Mouse (Mus musculus) forebrain, embryonic 13.5 days (tissue): ENCODE results near the gene Ppp1r16b. TPM values are rescaled to one million over a fixed set of nuclear protein-coding genes. Genes with fewer than 3 reads are reported as not detected.

Experiments
- ATAC-seq: fragments of 200-750 bp; cut with Nextera tagmentation; 2 replicates; pipeline ENCODE4 v1.8.0; 2017
- H3K27ac ChIP-seq: fragments of 300-500 bp; sonication (generic); 2 replicates; pipeline ENCODE4 v1.5.1; 2015; ENCODE audit warnings: inconsistent platforms, mild to moderate bottlenecking, moderate library complexity
- H3K27me3 ChIP-seq: fragments of 300-500 bp; sonication (generic); 2 replicates; pipeline ENCODE4 v1.6.1; 2015; ENCODE audit warnings: mild to moderate bottlenecking, inconsistent platforms
- H3K36me3 ChIP-seq: fragments of 300-500 bp; sonication (generic); 2 replicates; pipeline ENCODE4 v1.6.1; 2015; ENCODE audit warnings: mild to moderate bottlenecking, inconsistent platforms; ENCODE audit not compliant: poor library complexity, severe bottlenecking
- H3K4me1 ChIP-seq: fragments of 300-500 bp; sonication (generic); 2 replicates; pipeline ENCODE4 v1.6.1; 2015; ENCODE audit warnings: inconsistent platforms
- H3K4me2 ChIP-seq: fragments of 300-500 bp; sonication (generic); 2 replicates; pipeline ENCODE4 v1.6.1; 2015; ENCODE audit warnings: inconsistent platforms, mild to moderate bottlenecking, moderate library complexity
- H3K4me3 ChIP-seq: fragments of 300-500 bp; sonication (generic); 2 replicates; pipeline ENCODE4 v1.5.1; 2015; ENCODE audit warnings: mild to moderate bottlenecking, inconsistent platforms
- H3K9ac ChIP-seq: fragments of 300-500 bp; sonication (generic); 2 replicates; pipeline ENCODE4 v1.6.1; 2015; ENCODE audit warnings: mild to moderate bottlenecking, inconsistent platforms
- H3K9me3 ChIP-seq: fragments of 300-500 bp; sonication (generic); replicated peaks from 2 replicates; pipeline ENCODE4 v1.6.1; 2016; ENCODE audit warnings: inconsistent platforms
- WGBS: fragments of 180-500 bp; shearing (Covaris S2); methylation state at CpG from one replicate; pipeline ENCODE4 v1.1.7; 2015; 5-methylcytosine and 5-hydroxymethylcytosine counted together
- polyA plus RNA-seq: library from polyadenylated mRNA; unstranded; fragments of >200 nt; fragmentation: Nextera tagmentation; extraction: Ambion mirVana; gene quantifications from 2 replicates; pipeline ENCODE4 v1.2.1, GENCODE M21; 2015

Ppp1r16b gene
- polyA plus RNA-seq, 1 experiment from 2014 or later = 8.4 TPM

GRCm38 (mm10) chr2:158682344-158683037, 17.3 kb downstream of the Ppp1r16b start:
- Histone ChIP-seq H3K4me1 (peaks cover 42% of the 10 kb centered on the region), H3K27ac (peak overlapping the region; percentile 25; the same call in 1 of the 2 replicates), H3K27me3 (no peaks in the 10 kb centered on the region), H3K9ac (no peak overlapping the region), H3K36me3 (no peaks in the 10 kb centered on the region), H3K4me3 (no peak overlapping the region), H3K4me2 (no peak overlapping the region), H3K9me3 (no peaks in the 10 kb centered on the region)
- 63% methylated on average over 11 of the region's 11 CpGs for WGBS
- ATAC-seq = no peak

- Histone ChIP-seq H3K27me3 (no peaks in the 10 kb centered on the region), H3K9me3 (no peaks in the 10 kb centered on the region), H3K36me3 (no peaks in the 10 kb centered on the region), H3K9ac (no peak overlapping the region), H3K4me3 (no peak overlapping the region), H3K4me1 (peaks cover 48% of the 10 kb centered on the region), H3K27ac (no peak overlapping the region; the same call in 1 of the 2 replicates), H3K4me2 (no peak overlapping the region)
- ATAC-seq = peak; percentile 48; the same call in 1 of the 2 replicates
- WGBS = 22% methylated on average over 4 of the region's 4 CpGs
Measured at GRCm38 (mm10) chr2:158683038-158683413, 17.8 kb downstream of the Ppp1r16b start.

- Histone ChIP-seq H3K4me2 (no peak overlapping the region), H3K27ac (peak overlapping the region; percentile 14), H3K36me3 (no peaks in the 10 kb centered on the region), H3K9me3 (no peaks in the 10 kb centered on the region), H3K27me3 (no peaks in the 10 kb centered on the region), H3K4me1 (peaks cover 49% of the 10 kb centered on the region), H3K4me3 (no peak overlapping the region), H3K9ac (no peak overlapping the region)
- 45% methylated on average over 9 of the region's 9 CpGs for WGBS
- ATAC-seq = no peak
Measured at GRCm38 (mm10) chr2:158684247-158684843, 19.1 kb downstream of the Ppp1r16b start.

- peaks cover 54% of the 10 kb centered on the region for H3K4me1 ChIP-seq
- no peaks in the 10 kb centered on the region for H3K27me3 ChIP-seq
- H3K4me3 ChIP-seq = no peak overlapping the region
- no peak overlapping the region for H3K9ac ChIP-seq
- ATAC-seq = no peak
- WGBS = 81% methylated on average over 3 of the region's 3 CpGs
- no peaks in the 10 kb centered on the region for H3K36me3 ChIP-seq
- H3K9me3 ChIP-seq = no peaks in the 10 kb centered on the region
- H3K4me2 ChIP-seq = no peak overlapping the region
- H3K27ac ChIP-seq = peak overlapping the region; percentile 14; the same call in 1 of the 2 replicates
Measured at GRCm38 (mm10) chr2:158684910-158685309, 19.7 kb downstream of the Ppp1r16b start.

GRCm38 (mm10) chr2:158686394-158686793, 21.2 kb downstream of the Ppp1r16b start:
- Histone ChIP-seq H3K4me3 (no peak overlapping the region), H3K27me3 (no peaks in the 10 kb centered on the region), H3K9me3 (no peaks in the 10 kb centered on the region), H3K27ac (no peak overlapping the region), H3K4me2 (no peak overlapping the region), H3K9ac (no peak overlapping the region), H3K36me3 (no peaks in the 10 kb centered on the region), H3K4me1 (peaks cover 48% of the 10 kb centered on the region)
- WGBS = 77% methylated on average over 2 of the region's 2 CpGs
- ATAC-seq = no peak

- Histone ChIP-seq H3K4me3 (no peak overlapping the region), H3K36me3 (no peaks in the 10 kb centered on the region), H3K4me1 (peaks cover 33% of the 10 kb centered on the region), H3K4me2 (peak overlapping the region; percentile 24), H3K9ac (no peak overlapping the region), H3K27me3 (no peaks in the 10 kb centered on the region), H3K9me3 (no peaks in the 10 kb centered on the region), H3K27ac (no peak overlapping the region)
- ATAC-seq = no peak
- WGBS = 44% methylated on average over 25 of the region's 25 CpGs
Measured at GRCm38 (mm10) chr2:158687804-158688241, 22.6 kb downstream of the Ppp1r16b start.

- Histone ChIP-seq H3K9ac (no peak overlapping the region), H3K4me1 (peaks cover 28% of the 10 kb centered on the region), H3K4me2 (no peak overlapping the region), H3K27me3 (no peaks in the 10 kb centered on the region), H3K4me3 (no peak overlapping the region), H3K36me3 (no peaks in the 10 kb centered on the region), H3K27ac (no peak overlapping the region), H3K9me3 (no peaks in the 10 kb centered on the region)
- ATAC-seq = no peak
- 94% methylated on average over 5 of the region's 5 CpGs for WGBS
Measured at GRCm38 (mm10) chr2:158689060-158689459, 23.9 kb downstream of the Ppp1r16b start.

- WGBS = 44% methylated on average over 7 of the region's 7 CpGs
- no peak overlapping the region for H3K9ac ChIP-seq
- H3K27ac ChIP-seq = no peak overlapping the region
- H3K27me3 ChIP-seq = no peaks in the 10 kb centered on the region
- ATAC-seq = no peak
- peaks cover 22% of the 10 kb centered on the region for H3K4me1 ChIP-seq
- no peaks in the 10 kb centered on the region for H3K36me3 ChIP-seq
- no peak overlapping the region for H3K4me3 ChIP-seq
- no peaks in the 10 kb centered on the region for H3K9me3 ChIP-seq
- no peak overlapping the region for H3K4me2 ChIP-seq
Measured at GRCm38 (mm10) chr2:158689640-158690039, 24.4 kb downstream of the Ppp1r16b start.

- H3K27ac ChIP-seq = no peak overlapping the region
- H3K4me1 ChIP-seq = peaks cover 17% of the 10 kb centered on the region
- H3K9ac ChIP-seq = no peak overlapping the region
- no peaks in the 10 kb centered on the region for H3K9me3 ChIP-seq
- H3K4me2 ChIP-seq = no peak overlapping the region
- 61% methylated on average over 8 of the region's 8 CpGs for WGBS
- H3K4me3 ChIP-seq = no peak overlapping the region
- ATAC-seq = peak; percentile 43; the same call in 1 of the 2 replicates
- H3K27me3 ChIP-seq = no peaks in the 10 kb centered on the region
- no peaks in the 10 kb centered on the region for H3K36me3 ChIP-seq
Measured at GRCm38 (mm10) chr2:158690116-158690515, 24.9 kb downstream of the Ppp1r16b start.

- H3K4me2 ChIP-seq = no peak overlapping the region
- no peaks in the 10 kb centered on the region for H3K27me3 ChIP-seq
- no peak overlapping the region for H3K9ac ChIP-seq
- no peak overlapping the region for H3K4me3 ChIP-seq
- no peak overlapping the region for H3K27ac ChIP-seq
- no peaks in the 10 kb centered on the region for H3K9me3 ChIP-seq
- ATAC-seq = no peak
- no peaks in the 10 kb centered on the region for H3K36me3 ChIP-seq
- H3K4me1 ChIP-seq = peaks cover 15% of the 10 kb centered on the region
- WGBS = 82% methylated on average over 6 of the region's 6 CpGs
Measured at GRCm38 (mm10) chr2:158692191-158692590, 27.0 kb downstream of the Ppp1r16b start.

GRCm38 (mm10) chr2:158695811-158696210, 30.6 kb downstream of the Ppp1r16b start:
- Histone ChIP-seq H3K4me2 (no peak overlapping the region), H3K27ac (no peak overlapping the region), H3K9ac (no peak overlapping the region), H3K4me3 (no peak overlapping the region), H3K27me3 (no peaks in the 10 kb centered on the region), H3K36me3 (no peaks in the 10 kb centered on the region), H3K9me3 (no peaks in the 10 kb centered on the region), H3K4me1 (no peaks in the 10 kb centered on the region)
- 86% methylated on average over 27 of the region's 27 CpGs for WGBS
- no peak for ATAC-seq

- no peaks in the 10 kb centered on the region for H3K4me1 ChIP-seq
- H3K9ac ChIP-seq = no peak overlapping the region
- ATAC-seq = no peak
- H3K9me3 ChIP-seq = no peaks in the 10 kb centered on the region
- H3K36me3 ChIP-seq = no peaks in the 10 kb centered on the region
- H3K4me2 ChIP-seq = no peak overlapping the region
- WGBS = 92% methylated on average over 6 of the region's 6 CpGs
- no peak overlapping the region for H3K4me3 ChIP-seq
- no peak overlapping the region for H3K27ac ChIP-seq
- no peaks in the 10 kb centered on the region for H3K27me3 ChIP-seq
Measured at GRCm38 (mm10) chr2:158696451-158696850, 31.3 kb downstream of the Ppp1r16b start.
